Mouse (Mus musculus): ENCODE measurements around the gene Sdr39u1.

Gene Sdr39u1

GRCm38 (mm10) chr14:55885114-55885790, 14.8 kb downstream of the Sdr39u1 start:
- in situ Hi-C loops (cut with MboI; ENCODE audit: unreplicated experiment in 2 of 2), result loop anchor here in 1 of 2 experiments (25.0 kb wide), 2 partner anchors 223 to 902 kb away; partner anchors contain the start of genes Gmpr2, Mdp1, Nedd8 and Pspc1

- in situ Hi-C loops (cut with MboI; ENCODE audit: unreplicated experiment in 2 of 2), result loop anchor here in 1 of 2 experiments (25.0 kb wide), 2 partner anchors 222 to 903 kb away; partner anchors contain the start of genes Gmpr2, Mdp1, Nedd8 and Pspc1
These were observed 15.4 kb downstream of the Sdr39u1 start, which contains the start of gene Khnyn for GRCm38 (mm10) chr14:55884713-55885113. Khnyn (plus strand) TSS chr14:55884947.

GRCm38 (mm10) chr14:55884166-55884565, 15.9 kb downstream of the Sdr39u1 start, which contains the start of gene Cbln3:
Cbln3 (minus strand) TSS chr14:55884392.
- in situ Hi-C loops (cut with MboI; ENCODE audit: unreplicated experiment in 2 of 2), result loop anchor here in 1 of 2 experiments (25.0 kb wide), 2 partner anchors 222 to 903 kb away; partner anchors contain the start of genes Gmpr2, Mdp1, Nedd8 and Pspc1

- in situ Hi-C loops (cut with MboI; ENCODE audit: unreplicated experiment in 2 of 2), result loop anchor here in 1 of 2 experiments (25.0 kb wide), 2 partner anchors 221 to 904 kb away; partner anchors contain the start of genes Gmpr2, Mdp1, Nedd8 and Pspc1
These were observed 16.4 kb downstream of the Sdr39u1 start for GRCm38 (mm10) chr14:55883663-55884062.

GRCm38 (mm10) chr14:55883149-55883661, 16.9 kb downstream of the Sdr39u1 start:
- in situ Hi-C loops (cut with MboI; ENCODE audit: unreplicated experiment in 2 of 2), result loop anchor here in 1 of 2 experiments (25.0 kb wide), 2 partner anchors 221 to 904 kb away; partner anchors contain the start of genes Gmpr2, Mdp1, Nedd8 and Pspc1

- in situ Hi-C loops (cut with MboI; ENCODE audit: unreplicated experiment in 2 of 2), result loop anchor here in 1 of 2 experiments (25.0 kb wide), 2 partner anchors 220 to 905 kb away; partner anchors contain the start of genes Gmpr2, Mdp1, Nedd8 and Pspc1
These were observed 17.9 kb downstream of the Sdr39u1 start for GRCm38 (mm10) chr14:55882171-55882641.

GRCm38 (mm10) chr14:55880982-55881381, 19.1 kb downstream of the Sdr39u1 start:
- in situ Hi-C loops (cut with MboI; ENCODE audit: unreplicated experiment in 2 of 2), result loop anchor here in 1 of 2 experiments (25.0 kb wide), 2 partner anchors 219 to 906 kb away; partner anchors contain the start of genes Gmpr2, Mdp1, Nedd8 and Pspc1

DNA sequence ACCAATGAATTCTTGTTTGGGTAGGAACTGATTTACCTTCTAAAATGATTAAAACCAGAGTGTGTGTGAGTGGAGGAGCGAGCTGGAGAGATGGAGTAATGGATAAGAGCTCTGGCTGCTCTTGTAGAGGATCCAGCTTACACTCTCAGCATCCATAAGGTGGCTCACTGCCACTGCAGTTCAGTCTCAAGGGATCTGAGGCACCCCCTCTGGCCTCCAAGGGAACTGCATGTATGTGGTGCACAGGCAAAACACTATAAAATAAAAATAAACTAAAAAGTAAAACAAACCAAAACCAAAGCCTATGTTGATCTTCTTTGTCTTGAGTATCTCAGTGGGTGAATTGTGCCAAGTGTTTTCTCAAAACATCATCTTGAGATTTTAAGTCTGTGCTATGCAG, 20.5 kb downstream of the Sdr39u1 start:
- in situ Hi-C loops (cut with MboI; ENCODE audit: unreplicated experiment in 2 of 2), result loop anchor here in 1 of 2 experiments (5.0 to 25.0 kb wide), 3 partner anchors 43 to 908 kb away; partner anchors contain the start of genes Gmpr2, Mdp1, Nedd8 and Pspc1

GRCm38 (mm10) chr14:55878316-55878940, 21.7 kb downstream of the Sdr39u1 start:
- in situ Hi-C loops (cut with MboI; ENCODE audit: unreplicated experiment in 2 of 2), result loop anchor here in 1 of 2 experiments (5.0 to 25.0 kb wide), 3 partner anchors 44 to 909 kb away; partner anchors contain the start of genes Gmpr2, Mdp1, Nedd8 and Pspc1

- in situ Hi-C loops (cut with MboI; ENCODE audit: unreplicated experiment in 2 of 2), result loop anchor here in 1 of 2 experiments (5.0 to 25.0 kb wide), 3 partner anchors 45 to 910 kb away; partner anchors contain the start of genes Gmpr2, Mdp1, Nedd8 and Pspc1
These were observed 22.4 kb downstream of the Sdr39u1 start for GRCm38 (mm10) chr14:55877469-55878315.

DNA sequence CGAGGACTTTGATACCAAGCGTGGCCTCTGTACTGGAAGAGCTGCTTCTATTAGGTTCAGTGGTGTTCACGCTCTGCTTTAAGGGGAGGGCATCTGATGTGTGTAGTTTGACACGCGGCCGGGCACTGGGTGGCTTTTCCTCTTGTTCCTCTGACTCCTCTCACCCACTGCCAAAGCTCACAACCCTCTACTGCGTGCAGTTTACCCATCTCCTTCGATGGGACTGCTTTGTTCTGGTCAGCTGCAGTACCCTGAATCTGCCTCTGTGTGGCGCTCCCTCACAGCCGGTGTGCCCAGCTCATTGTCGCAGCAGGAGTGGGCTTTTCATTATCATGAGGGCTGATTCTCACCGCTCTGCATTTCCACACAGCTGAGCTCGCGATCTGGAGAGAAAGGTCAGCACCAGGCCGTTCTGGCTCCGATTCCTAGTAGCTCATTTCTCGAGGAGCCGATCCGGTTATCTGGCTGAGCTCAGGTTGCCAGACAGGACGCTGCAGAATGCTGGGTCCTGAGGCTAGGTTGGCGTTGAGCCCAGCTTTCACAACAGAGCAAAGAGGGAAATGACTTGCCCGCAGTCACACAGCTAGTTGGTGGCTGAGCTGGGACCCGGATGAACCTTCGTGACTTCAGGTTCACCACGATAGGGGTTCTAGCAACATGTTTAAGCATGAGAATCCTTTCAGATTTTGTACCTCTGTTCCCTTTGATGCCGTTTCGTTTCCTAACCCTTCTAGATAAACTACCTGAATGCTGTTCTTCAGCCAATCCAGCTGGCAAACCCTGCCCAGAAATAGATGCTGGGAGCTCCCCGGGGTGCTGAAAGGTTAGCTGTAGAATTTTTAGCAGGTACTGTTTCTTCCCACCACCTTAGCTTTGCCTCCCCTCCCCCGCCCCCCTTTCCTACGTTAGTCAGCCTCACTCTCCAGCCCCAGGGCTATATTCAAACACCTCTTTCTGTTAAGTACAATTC, 26.1 kb downstream of the Sdr39u1 start:
- in situ Hi-C loops (cut with MboI; ENCODE audit: unreplicated experiment in 2 of 2), result loop anchor here (5.0 to 25.0 kb wide), 2 partner anchors 48 to 438 kb away; no protein-coding TSS in a partner anchor

DNA sequence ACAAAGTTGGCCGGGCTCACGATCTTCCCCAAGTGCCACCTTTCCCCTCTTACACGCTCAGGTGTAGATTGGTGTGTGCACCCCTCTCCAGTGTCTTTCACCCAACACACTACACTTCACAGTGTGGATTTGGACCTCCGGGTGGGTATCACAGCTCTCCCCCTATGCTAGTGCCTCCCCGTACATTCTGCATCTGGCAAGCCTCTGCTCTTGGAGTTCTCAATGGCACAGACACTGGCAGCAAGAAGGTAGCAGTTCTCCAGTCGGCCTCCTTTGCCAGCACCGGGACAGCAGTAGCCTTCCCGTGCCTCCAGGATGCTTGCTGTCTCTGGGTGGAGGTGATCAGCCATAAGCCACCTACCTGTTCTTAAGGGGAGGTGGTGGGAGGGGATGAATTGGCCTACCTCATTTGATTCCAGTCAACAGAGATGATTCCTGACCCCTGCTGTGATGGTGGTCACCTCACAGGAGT, 26.8 kb downstream of the Sdr39u1 start:
- in situ Hi-C loops (cut with MboI; ENCODE audit: unreplicated experiment in 2 of 2), result loop anchor here (5.0 to 25.0 kb wide), 2 partner anchors 49 to 439 kb away; no protein-coding TSS in a partner anchor

GRCm38 (mm10) chr14:55872551-55872950, 27.5 kb downstream of the Sdr39u1 start:
- in situ Hi-C loops (cut with MboI; ENCODE audit: unreplicated experiment in 2 of 2), result loop anchor here (5.0 to 25.0 kb wide), 2 partner anchors 50 to 440 kb away; no protein-coding TSS in a partner anchor

DNA sequence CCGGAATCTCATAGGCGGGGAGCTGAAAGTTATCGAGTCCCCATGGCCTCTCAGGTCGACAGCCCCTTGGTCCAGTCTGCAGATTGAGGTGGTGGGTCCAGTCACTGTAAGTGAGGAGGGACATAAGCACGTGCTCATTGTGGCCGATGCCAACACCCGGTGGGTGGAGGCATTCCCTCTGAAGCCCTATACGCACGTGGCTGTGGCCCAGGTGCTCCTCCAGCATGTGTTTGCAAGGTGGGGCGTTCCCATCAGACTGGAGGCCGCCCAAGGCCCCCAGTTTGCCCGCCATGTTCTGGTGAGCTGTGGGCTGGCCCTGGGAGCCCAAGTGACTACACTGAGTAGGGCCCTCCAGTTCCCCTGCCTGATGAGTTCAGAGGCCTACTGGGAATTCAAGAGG, 28.1 kb downstream of the Sdr39u1 start:
- in situ Hi-C loops (cut with MboI; ENCODE audit: unreplicated experiment in 2 of 2), result loop anchor here (5.0 to 25.0 kb wide), 2 partner anchors 50 to 440 kb away; no protein-coding TSS in a partner anchor

DNA sequence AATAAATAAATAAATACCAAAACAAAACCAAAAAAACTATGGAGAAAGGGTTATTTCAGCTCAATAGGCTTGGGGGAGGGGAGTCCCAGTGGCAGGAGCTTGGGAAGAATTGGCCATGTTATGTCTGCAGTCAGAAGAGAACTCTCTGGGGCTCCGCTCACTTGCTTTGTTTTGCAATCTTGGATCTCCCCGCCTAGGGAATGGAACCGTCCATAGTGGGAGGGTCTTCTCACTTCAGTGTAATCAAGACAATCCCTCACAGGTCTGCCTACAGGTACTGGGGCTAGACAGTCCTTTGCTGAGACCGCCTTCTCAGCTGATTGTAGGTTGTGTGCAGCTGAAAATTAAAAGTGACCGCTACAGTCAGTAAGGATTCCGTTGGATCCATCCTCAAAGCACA, 30.6 kb downstream of the Sdr39u1 start:
- in situ Hi-C loops (cut with MboI; ENCODE audit: unreplicated experiment in 2 of 2), result loop anchor here (10.0 to 25.0 kb wide), 2 partner anchors 85 to 443 kb away; partner anchors contain the start of genes Adcy4 (in 1 of the 2) and Ripk3 (in 1 of the 2)

GRCm38 (mm10) chr14:55868230-55869026, 31.7 kb downstream of the Sdr39u1 start:
- in situ Hi-C loops (cut with MboI; ENCODE audit: unreplicated experiment in 2 of 2), result loop anchor here (10.0 to 25.0 kb wide), 2 partner anchors 84 to 444 kb away; partner anchors contain the start of genes Adcy4 (in 1 of the 2) and Ripk3 (in 1 of the 2)
